Mouse (Mus musculus): ENCODE results near the gene Rpl18.
A peak's percentile ranks its signal among the peaks of the same experiment; 100 is the strongest.

Rpl18 gene

GRCm38 (mm10) chr7:45700301-45701015 is 14.8 kb upstream of the Rpl18 start:
- DNase-seq: peak; percentile 86

DNA sequence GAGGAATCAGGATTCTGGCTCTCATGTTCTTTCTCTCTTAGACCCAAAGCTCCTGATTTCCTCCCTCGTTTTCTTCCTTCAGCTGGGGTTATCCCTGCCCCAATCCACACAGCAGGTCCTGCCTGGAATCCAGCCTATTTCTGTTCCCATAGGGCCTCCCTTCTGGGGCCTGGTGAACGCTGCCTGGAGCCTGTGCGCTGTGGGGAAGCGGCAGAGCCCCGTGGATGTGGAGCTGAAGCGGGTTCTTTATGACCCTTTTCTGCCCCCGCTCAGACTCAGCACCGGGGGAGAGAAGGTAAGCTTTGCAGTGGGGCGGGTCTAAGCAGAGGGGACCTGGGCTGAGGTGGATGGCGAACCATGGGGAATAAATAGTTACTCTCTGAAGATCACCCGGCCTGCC is 14.2 kb upstream of the Rpl18 start:
- no peak for DNase-seq

DNA sequence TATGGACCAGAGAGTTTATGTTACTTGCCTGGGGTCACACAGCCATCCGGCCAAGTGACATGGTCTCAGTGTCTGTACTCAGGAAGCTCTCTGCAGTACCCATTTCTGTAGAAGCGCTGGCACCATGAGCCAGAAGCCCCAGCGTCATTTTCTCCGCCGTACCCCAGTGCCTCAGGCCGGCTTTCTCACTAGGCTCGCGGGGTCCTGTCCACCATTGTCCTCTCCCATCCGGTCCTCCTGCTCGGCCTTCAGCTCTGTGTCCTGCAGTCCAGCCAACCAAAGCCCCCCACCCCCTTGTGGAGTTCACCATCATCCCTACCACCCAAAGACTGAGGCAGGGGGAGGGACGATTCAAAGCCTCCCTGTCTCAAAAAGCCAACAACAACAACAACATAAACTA is 13.7 kb upstream of the Rpl18 start:
- DNase-seq: peak in 1 of 2 experiments; percentile 23

DNA sequence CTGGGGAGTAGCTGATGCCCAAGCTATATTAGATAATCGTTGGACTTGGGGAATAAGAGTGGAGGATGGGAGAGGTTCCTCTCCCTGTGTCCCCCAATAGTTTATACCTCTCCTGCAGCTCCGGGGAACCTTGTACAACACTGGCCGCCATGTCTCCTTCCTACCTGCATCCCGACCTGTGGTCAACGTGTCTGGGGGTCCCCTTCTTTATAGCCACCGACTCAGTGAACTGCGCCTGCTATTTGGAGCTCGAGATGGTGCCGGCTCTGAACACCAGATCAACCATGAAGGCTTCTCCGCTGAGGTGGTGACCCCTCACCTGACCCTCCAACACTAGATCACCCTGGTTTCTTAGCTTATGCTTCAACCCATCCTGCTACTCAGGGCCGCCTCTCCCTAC is 12.9 kb upstream of the Rpl18 start:
- peak in 1 of 2 experiments; percentile 35 for DNase-seq

DNA sequence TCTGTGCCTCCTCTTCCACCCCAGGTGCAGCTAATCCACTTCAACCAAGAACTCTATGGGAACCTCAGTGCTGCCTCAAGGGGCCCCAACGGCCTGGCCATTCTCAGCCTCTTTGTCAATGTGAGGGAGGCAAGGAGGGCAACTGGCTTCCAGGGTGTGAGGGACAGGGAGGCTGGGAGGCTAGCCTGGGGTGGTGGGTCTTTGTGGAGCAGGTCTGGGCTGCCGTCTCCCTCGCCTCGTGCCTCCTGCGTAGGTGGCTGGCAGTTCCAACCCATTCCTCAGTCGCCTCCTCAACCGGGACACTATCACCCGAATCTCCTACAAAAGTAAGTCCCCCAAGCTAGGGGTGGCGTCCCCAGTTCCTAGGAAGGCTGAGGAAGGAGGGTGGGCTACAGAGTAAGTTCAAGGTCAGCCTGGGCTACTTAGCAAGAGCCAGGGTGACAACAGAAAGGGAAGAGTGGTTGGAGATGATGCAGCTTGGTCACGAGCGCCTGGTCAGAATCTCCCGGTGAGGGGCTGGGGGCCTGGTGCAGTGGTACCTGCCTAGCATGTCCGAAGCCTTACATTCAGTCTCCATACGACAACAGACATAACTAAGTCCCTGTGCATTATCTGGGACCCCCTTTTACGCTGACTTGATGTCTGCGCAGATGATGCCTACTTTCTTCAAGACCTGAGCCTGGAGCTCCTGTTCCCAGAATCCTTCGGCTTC is 12.3 kb upstream of the Rpl18 start:
- peak in 1 of 2 experiments; percentile 33 for DNase-seq

GRCm38 (mm10) chr7:45703521-45704033 is 11.7 kb upstream of the Rpl18 start:
- no peak for DNase-seq

- peak; percentile 81 to 91 for DNase-seq
Measured at GRCm38 (mm10) chr7:45704046-45704559, 11.2 kb upstream of the Rpl18 start.

- peak; percentile 100 for DNase-seq
Measured at GRCm38 (mm10) chr7:45704730-45705442, 10.4 kb upstream of the Rpl18 start, which contains the start of gene Dbp. Dbp (plus strand) TSS chr7:45705088.

DNA sequence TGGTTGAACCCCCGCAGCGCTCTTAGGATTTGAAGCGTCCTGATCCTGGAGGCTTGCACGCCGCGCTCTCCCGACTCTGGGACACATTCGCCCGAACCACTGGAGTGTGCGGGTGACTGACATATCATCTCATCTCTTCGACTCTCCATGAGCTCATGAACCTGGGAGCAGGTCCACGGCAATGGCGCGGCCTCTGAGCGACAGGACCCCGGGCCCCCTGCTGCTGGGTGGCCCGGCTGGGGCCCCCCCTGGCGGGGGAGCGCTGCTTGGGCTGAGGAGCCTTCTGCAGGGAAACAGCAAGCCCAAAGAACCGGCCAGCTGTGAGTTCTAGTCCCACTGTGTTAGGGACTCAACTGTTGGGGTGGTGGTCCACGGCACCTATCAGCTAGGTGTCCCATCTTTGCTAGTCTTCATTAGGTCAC is 9.8 kb upstream of the Rpl18 start:
- DNase-seq: no peak

GRCm38 (mm10) chr7:45705873-45706281 is 9.4 kb upstream of the Rpl18 start:
- peak; percentile 96 for DNase-seq

DNA sequence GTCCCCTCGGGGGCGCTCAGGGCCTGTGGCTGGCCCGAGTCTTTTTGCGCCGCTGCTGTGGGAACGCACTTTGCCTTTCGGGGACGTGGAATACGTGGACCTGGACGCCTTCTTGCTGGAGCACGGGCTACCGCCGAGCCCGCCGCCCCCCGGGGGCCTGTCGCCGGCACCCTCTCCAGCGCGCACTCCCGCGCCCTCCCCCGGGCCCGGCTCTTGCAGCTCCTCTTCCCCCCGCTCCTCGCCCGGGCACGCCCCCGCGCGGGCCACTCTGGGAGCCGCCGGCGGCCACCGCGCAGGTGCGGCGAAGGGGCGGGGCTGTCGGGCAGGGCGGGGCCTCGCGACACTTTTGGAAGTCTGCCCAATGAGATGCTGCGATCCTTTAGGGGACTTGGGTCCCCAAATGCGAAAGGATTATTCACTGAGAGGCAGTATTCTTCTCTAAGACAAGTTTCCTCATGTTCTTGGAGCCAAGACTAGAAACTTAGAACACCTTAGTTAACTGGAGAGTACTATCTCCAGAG is 8.5 kb upstream of the Rpl18 start:
- DNase-seq: peak; percentile 89 to 92

GRCm38 (mm10) chr7:45707375-45707967 is 7.8 kb upstream of the Rpl18 start:
- DNase-seq: peak; percentile 99 to 100

GRCm38 (mm10) chr7:45708221-45708761 is 7.0 kb upstream of the Rpl18 start:
- peak; percentile 88 to 91 for DNase-seq

DNA sequence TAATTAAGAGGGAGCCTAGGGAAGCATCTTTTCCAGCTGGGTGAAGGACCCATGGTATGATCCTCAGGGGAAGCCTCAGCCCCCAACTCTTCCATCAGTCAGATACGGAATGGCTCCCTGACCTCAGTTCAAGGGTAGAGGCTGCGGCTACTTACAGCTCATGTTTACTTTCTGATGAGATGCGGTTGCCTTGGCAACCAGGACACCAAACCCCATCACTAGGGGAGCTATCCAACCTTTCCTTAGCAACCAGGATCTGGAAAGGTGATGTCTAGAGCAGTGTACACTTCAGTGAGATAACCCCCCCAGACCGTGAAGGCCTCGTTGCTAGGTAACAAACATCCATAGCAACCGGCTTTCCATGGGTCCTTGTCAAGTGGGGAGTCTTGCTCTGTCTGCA is 6.2 kb upstream of the Rpl18 start:
- DNase-seq: peak; percentile 33 to 61

DNA sequence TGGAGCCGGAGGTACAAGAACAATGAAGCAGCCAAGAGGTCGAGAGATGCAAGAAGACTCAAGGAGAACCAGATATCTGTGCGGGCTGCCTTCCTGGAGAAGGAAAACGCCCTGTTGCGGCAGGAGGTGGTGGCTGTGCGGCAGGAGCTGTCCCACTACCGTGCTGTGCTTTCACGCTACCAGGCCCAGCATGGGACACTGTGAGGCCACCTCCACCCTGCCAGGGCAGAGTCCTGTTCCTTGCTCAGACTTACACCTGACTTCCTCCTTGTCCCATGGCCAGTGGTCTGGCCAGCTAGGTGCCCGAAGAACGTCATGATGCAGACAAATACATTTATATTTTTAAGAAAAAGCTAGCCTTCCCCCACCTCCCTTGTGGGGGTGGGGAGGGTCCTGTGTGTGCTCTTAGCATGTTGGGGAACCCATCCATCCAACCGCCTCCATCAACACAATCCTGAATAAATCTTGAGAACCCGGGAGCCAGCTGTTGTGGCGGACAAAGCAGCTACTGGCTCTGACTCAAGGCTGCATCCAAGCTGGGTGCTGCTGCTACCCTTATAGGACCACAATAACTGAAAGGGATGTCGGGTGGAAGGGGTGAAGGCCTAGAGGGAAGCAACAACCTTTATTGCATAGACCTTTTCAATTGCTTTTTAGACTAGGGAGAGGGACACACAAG is 5.4 kb upstream of the Rpl18 start:
- peak; percentile 40 to 44 for DNase-seq

DNA sequence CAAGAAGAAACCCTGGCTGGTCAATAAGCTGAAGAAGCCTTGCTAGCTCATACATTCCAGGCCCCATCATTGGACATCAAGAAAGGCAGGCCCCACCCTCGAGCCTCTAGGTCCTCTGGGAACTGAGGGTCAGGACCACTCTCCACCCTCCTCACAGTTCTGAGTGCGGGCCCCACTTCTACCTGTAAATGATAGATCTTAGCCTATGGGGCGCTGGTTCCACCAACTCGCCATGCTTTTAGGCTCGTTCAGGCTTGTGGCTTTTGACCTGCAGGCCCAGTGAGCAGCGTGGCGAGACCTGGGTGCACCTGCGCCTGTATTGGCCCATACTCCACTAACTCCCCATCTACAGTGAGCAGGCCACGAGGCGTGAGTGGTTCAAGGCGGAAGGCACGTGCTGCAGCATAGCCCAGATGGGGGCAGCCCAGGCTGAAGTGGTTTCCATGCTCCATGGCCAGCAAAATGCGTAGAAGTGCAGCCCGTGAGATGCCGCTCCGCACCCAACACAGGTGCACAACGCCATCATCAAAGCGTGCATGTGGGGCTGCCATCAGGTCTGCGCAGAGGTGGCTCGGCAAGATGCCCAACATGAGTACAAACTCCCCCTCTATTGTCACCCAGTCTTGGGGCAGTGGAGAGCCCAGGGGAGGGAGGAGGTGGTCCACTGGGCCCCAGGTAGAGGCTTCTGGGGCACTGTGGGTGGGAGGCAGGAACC is 4.6 kb upstream of the Rpl18 start:
- DNase-seq: peak in 1 of 2 experiments; percentile 62

- DNase-seq: peak; percentile 36 to 37
Measured at GRCm38 (mm10) chr7:45711316-45712021, 3.8 kb upstream of the Rpl18 start.

DNA sequence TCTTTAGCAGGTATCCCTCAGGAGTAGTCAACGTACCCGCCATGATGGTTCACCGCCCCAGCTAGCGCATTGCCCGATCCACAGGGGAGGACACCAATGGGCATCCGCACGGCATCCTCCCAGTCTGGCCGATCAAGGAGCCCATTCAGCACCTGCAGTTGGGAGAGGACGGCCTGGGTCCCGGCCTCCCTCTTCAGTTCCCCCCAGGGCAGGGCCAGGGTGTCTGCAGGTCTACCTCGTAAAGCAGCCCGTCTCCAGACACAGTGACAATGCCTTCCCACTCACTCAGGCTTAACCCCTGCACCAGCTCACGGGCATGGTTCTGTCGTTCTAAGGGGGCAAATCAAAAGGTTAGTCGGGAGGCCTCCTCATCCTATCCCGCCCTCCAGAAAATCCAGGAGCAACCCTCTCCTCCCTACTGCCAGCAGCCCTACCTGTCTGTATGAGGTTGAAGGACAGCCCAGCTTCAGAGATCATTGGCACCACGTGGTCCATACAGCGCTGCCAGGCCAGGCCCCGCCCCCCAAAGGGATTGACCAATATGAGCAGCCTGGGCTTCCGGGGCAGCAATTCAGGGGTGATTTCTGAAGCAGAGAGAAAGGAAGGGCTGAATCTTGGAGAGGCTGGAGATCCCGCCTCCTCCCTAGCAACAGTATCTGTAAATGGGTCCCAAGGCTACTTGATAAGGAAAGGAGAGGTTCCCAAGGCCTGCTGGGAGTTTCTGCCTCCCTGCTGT is 3.1 kb upstream of the Rpl18 start:
- peak; percentile 94 to 96 for DNase-seq

- peak; percentile 46 to 58 for DNase-seq
Measured at GRCm38 (mm10) chr7:45713396-45713795, 1.9 kb upstream of the Rpl18 start.

Data from kidney, adult 8-10 months (tissue).